Mouse (Mus musculus) limb, embryonic 12.5 days (tissue): Measurements from ENCODE around the gene Ccdc51. TPM values are rescaled to one million over a fixed set of nuclear protein-coding genes. Genes with fewer than 3 reads are reported as not detected.
A peak's percentile ranks its signal among the peaks of the same experiment; 100 is the strongest.

ENCODE experiments used
- ATAC-seq: fragments of 200-750 bp; cut with Nextera tagmentation; 2 replicates; pipeline ENCODE4 v1.8.0; 2017; ENCODE audit warnings: low read depth, moderate TSS enrichment; ENCODE audit not compliant: insufficient number of reproducible peaks, insufficient read depth, low FRiP score, low TSS enrichment
- H3K27ac ChIP-seq: fragments of 300-500 bp; sonication (generic); 2 replicates; pipeline ENCODE4 v1.5.1; 2016; ENCODE audit warnings: mild to moderate bottlenecking, moderate library complexity
- H3K27me3 ChIP-seq: fragments of 300-500 bp; sonication (generic); 2 replicates; pipeline ENCODE4 v1.6.1; 2016; ENCODE audit warnings: mild to moderate bottlenecking, moderate library complexity
- H3K36me3 ChIP-seq: fragments of 300-500 bp; sonication (generic); 2 replicates; pipeline ENCODE4 v1.6.1; 2016; ENCODE audit warnings: mild to moderate bottlenecking, moderate library complexity
- H3K4me1 ChIP-seq: fragments of 300-500 bp; sonication (generic); replicated peaks from 2 replicates; pipeline ENCODE4 v1.6.1; 2016
- H3K4me2 ChIP-seq: fragments of 300-500 bp; sonication (generic); 2 replicates; pipeline ENCODE4 v1.6.1; 2016; ENCODE audit warnings: mild to moderate bottlenecking, moderate library complexity
- H3K4me3 ChIP-seq: fragments of 300-500 bp; sonication (generic); replicated peaks from 2 replicates; pipeline ENCODE4 v1.5.1; 2016; ENCODE audit warnings: mild to moderate bottlenecking
- H3K9ac ChIP-seq: fragments of 300-500 bp; sonication (generic); replicated peaks from 2 replicates; pipeline ENCODE4 v1.6.1; 2016; ENCODE audit warnings: mild to moderate bottlenecking, moderate library complexity
- H3K9me3 ChIP-seq: fragments of 300-500 bp; sonication (generic); 2 replicates; pipeline ENCODE4 v1.6.1; 2016; ENCODE audit warnings: mild to moderate bottlenecking, moderate library complexity
- WGBS: fragments of 180-500 bp; shearing (Covaris S2); methylation state at CpG from one replicate; pipeline ENCODE4 v1.1.7; 2016; 5-methylcytosine and 5-hydroxymethylcytosine counted together
- polyA plus RNA-seq: library from polyadenylated mRNA; unstranded; fragments of >200 nt; fragmentation: Nextera tagmentation; extraction: Ambion mirVana; gene quantifications from 2 replicates; pipeline ENCODE4 v1.2.1, GENCODE M21; 2016

Gene Ccdc51
- polyA plus RNA-seq, 1 experiment from 2014 or later: 12.8 TPM

DNA sequence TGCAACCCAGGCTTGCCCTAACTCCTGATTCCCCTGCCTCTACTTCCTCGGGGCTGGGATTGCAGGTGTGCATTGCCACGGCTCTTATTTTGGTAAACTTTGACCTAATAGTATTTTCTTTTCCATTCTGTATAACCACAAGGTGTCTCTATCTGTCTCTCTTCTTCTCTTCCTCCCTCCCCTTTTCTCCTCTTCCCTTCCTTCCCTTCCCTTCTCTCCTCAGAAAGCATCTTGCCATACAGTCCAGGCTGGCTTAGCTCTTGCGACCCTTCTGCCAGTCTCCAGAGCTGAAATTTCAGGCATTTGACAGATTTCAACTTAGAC, 31.7 kb upstream of the Ccdc51 start:
- Histone ChIP-seq H3K9ac (no peak overlapping the region), H3K36me3 (peaks cover 46% of the 10 kb centered on the region), H3K27ac (no peak overlapping the region), H3K9me3 (no peaks in the 10 kb centered on the region), H3K4me1 (peaks cover 9% of the 10 kb centered on the region), H3K4me3 (no peak overlapping the region), H3K27me3 (no peaks in the 10 kb centered on the region), H3K4me2 (no peak overlapping the region)
- WGBS: 78% methylated on average over 3 of the region's 3 CpGs
- ATAC-seq: no peak

DNA sequence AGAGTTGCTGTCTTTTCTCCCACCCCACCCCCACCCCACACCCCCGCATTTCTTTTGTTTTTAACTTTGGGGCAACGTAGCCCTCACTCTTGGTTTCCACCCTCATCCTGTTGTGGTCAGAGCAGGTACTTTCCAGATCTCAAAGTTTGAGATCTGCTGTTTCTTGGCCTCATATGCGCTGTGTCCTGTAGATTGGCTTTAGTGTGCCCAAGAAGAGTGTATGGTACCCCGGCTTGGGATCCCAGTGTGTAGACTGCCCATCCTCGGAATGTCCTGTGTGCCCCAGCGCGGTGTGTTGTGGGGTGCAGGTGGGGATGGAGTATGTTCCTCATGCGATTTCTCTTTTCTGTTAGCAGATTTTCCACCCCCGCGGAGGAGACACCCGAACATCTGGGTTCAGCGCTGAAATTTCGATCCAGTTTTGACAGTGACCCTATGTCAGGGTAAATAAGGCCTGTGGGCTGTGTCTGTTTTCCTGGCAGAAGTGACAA, 31.2 kb upstream of the Ccdc51 start:
- H3K27ac ChIP-seq: no peak overlapping the region
- no peak for ATAC-seq
- H3K9me3 ChIP-seq: no peaks in the 10 kb centered on the region
- H3K27me3 ChIP-seq: no peaks in the 10 kb centered on the region
- peaks cover 50% of the 10 kb centered on the region for H3K36me3 ChIP-seq
- H3K4me3 ChIP-seq: no peak overlapping the region
- WGBS: 91% methylated on average over 13 of the region's 13 CpGs
- H3K4me1 ChIP-seq: peaks cover 9% of the 10 kb centered on the region
- H3K4me2 ChIP-seq: no peak overlapping the region
- no peak overlapping the region for H3K9ac ChIP-seq

DNA sequence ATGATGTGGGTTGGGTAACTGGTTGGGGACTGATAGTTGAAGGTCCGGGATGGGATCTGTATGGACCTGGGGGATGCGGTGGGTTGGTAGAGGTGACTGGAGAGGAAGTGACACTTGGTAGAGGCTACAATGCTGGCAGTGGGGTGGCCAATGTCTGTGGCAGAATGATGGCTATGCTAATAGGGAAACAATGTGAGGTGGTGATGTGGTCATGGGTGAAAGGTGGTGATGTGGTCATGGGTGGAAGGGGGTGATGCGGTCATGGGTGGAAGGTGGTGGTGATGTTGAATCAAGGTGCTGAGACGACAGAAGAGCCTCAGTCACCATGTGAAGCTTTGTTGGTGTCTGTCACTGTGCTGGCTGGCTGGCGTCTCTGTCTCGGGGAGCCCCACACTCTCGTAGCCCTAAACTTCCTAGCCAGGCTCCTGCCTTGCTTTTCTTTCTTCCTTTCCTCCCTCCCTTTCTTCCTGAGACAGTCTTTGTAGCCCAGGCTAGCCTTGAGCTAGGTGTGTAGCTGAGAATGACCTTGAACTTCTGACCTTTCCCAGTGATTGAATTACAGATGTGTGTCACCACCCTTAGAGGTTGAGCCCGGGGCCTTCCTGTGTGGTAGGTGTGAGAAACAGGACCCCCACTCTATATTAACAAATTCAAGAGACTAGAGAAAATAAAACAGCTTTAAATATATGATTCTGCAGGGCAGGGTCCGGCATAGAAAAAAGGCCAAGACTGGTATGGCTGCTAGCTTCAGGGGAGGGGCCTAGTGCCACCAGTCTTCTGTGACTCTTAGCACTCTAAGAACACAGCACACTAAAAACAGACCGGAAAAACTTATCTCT, 30.4 kb upstream of the Ccdc51 start:
- Histone ChIP-seq H3K4me1 (peaks cover 9% of the 10 kb centered on the region), H3K9me3 (no peaks in the 10 kb centered on the region), H3K9ac (no peak overlapping the region), H3K27ac (no peak overlapping the region), H3K36me3 (peaks cover 58% of the 10 kb centered on the region), H3K4me2 (no peak overlapping the region), H3K4me3 (no peak overlapping the region), H3K27me3 (no peaks in the 10 kb centered on the region)
- ATAC-seq: no peak
- 88% methylated on average over 10 of the region's 10 CpGs for WGBS

DNA sequence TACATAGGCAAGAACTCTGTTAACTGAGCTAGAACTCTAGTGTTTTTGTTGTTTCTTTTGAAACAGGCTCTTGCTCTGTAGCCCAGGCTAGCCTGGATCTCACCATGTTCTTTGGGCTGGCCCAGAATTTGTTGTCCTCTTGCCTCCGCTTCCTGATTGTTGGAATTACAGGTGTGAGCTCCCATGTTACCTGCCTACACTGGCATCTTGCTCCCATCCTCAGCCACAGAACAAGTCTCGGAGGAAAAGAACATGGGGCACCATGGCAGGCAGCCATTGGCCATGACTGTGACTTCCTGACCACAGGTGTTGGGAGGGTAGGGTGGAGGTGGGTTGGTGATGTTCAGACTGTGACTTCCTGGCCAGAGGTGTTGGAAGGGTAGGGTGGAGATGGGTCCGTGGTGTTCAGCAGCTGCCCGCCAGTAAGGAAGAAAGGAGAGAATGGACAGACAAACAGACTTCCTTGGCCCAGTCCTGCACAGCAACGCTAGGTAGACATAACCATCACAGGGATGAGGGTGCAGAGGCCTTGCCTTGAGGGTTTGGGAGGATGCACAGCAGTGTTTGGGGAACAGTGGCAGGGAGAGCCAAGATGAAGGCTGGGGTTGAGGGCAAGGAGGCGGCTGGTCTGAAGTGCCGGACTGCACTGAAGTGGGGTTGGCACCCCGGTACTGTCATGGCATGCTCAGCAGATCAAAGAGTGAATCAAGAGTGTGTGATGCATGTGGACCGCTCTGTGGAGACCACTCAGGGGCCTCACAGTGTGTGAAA, 29.6 kb upstream of the Ccdc51 start:
- no peaks in the 10 kb centered on the region for H3K27me3 ChIP-seq
- no peak for ATAC-seq
- H3K27ac ChIP-seq: no peak overlapping the region
- no peaks in the 10 kb centered on the region for H3K9me3 ChIP-seq
- peaks cover 9% of the 10 kb centered on the region for H3K4me1 ChIP-seq
- no peak overlapping the region for H3K4me2 ChIP-seq
- WGBS: 87% methylated on average over 9 of the region's 9 CpGs
- peaks cover 66% of the 10 kb centered on the region for H3K36me3 ChIP-seq
- no peak overlapping the region for H3K4me3 ChIP-seq
- no peak overlapping the region for H3K9ac ChIP-seq

DNA sequence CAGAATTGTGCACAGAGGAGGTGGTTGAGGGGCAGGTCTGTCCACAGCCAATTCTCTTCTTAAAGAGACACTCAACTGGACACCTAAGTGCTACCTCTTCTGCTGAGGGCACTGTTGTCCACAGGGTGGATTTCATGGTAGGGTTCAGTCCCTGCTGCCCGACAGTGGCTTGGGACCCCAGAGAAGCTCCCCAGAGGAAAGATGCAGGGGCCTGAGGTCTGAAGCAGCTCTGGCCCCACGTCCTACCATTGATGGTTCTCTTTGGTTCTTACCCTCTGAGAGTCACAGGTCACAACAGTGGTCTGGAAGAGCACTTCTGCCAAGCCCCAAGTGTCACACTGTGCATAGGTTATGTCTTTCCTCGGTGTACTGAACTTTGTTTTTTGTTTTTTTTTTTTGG, 28.9 kb upstream of the Ccdc51 start:
- Histone ChIP-seq H3K9me3 (no peaks in the 10 kb centered on the region), H3K4me2 (no peak overlapping the region), H3K36me3 (peaks cover 69% of the 10 kb centered on the region), H3K4me3 (no peak overlapping the region), H3K27ac (no peak overlapping the region), H3K27me3 (no peaks in the 10 kb centered on the region), H3K9ac (no peak overlapping the region), H3K4me1 (peaks cover 9% of the 10 kb centered on the region)
- no peak for ATAC-seq
- WGBS: 75% methylated on average over 3 of the region's 3 CpGs

DNA sequence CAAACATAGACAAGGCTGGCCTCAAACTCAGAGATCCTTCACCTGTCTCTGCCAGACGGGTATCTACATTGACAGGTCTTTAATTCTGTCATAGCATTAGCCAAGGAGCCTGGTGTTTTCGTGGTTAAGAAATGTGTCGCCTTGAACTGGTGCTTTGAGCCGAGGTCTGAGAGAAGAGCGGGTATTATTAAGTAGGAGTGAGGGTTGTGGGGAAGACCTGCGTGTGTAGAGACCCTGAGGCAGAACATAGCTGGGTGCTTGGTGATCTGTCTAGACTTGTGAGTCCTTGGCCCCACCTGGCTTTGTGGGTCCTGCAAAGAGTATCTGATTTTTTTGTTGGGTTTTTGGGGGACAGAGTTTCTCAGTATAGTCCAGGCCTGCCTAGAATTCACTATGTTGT, 28.4 kb upstream of the Ccdc51 start:
- H3K4me2 ChIP-seq: no peak overlapping the region
- no peak overlapping the region for H3K4me3 ChIP-seq
- no peak overlapping the region for H3K9ac ChIP-seq
- WGBS: 73% methylated on average over 6 of the region's 6 CpGs
- no peak overlapping the region for H3K27ac ChIP-seq
- H3K36me3 ChIP-seq: peaks cover 69% of the 10 kb centered on the region
- peaks cover 9% of the 10 kb centered on the region for H3K4me1 ChIP-seq
- ATAC-seq: no peak
- no peaks in the 10 kb centered on the region for H3K27me3 ChIP-seq
- no peaks in the 10 kb centered on the region for H3K9me3 ChIP-seq

DNA sequence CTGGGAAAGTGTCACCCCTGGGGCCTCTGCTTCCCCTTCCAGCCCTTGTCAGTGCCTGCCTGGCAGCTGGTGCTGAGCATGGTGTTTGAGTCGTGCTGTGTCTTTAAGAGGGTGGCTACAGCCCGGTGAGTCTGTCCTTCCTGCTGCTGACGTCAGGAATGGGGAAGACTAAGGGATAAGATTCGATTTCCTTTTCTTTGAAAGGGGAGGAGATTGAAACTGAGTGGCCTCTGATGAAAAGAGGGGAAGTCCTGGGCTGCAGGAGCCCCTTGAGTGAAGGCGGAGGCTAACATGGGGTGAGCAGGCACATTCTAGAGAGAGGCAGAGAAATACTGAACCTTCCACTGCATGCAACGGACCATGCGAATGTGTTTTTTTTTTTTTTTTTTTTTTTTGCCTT, 27.6 kb upstream of the Ccdc51 start:
- Histone ChIP-seq H3K4me1 (peaks cover 17% of the 10 kb centered on the region), H3K9me3 (no peaks in the 10 kb centered on the region), H3K27me3 (no peaks in the 10 kb centered on the region), H3K4me2 (peak overlapping the region; percentile 34), H3K9ac (peak overlapping the region; percentile 45; the same call in 1 of the 2 replicates), H3K4me3 (peak overlapping the region; percentile 12; the same call in 1 of the 2 replicates), H3K36me3 (peaks cover 68% of the 10 kb centered on the region), H3K27ac (peak overlapping the region; percentile 67; the same call in 1 of the 2 replicates)
- WGBS: 13% methylated on average over 7 of the region's 7 CpGs
- no peak for ATAC-seq

DNA sequence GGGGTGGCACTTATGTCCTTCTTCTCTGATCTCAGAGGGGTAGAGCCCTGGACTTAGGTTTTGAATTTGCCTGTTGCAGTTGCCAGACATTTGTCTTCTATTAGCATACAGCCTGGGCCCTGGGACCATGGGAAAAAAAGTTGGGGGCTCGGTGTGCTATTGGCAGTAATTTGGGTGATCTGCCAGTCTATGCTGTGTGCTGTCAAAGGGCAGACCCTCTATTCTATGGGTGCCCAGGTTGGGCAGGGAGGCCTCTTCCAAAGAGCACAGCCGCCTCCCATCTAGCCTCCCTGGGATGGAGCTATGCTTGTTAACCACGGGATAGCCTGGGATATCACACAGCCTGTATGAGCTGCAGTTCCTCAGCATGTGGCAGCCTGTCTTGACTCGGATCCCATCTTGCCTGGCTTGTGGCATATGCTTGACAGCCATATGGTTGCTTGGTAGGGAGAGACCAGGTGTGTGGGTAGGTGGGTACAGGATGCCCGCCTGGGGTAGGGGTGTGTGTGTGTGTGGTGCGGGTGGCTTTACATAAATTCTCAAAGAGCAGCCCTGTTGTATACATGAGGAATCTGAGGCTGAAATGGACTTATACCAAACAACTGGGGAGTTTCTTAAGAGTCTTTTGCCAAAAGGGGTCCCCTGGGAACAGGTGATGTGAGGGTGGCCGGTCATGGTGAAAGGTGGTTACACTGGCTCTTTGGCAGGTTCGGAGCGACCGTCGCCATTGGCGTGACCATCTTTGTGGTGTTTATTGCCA, 26.8 kb upstream of the Ccdc51 start:
- H3K4me3 ChIP-seq: 0 out of 2 replicates have a peak overlapping the region, but pooled peaks have one; percentile 12

DNA sequence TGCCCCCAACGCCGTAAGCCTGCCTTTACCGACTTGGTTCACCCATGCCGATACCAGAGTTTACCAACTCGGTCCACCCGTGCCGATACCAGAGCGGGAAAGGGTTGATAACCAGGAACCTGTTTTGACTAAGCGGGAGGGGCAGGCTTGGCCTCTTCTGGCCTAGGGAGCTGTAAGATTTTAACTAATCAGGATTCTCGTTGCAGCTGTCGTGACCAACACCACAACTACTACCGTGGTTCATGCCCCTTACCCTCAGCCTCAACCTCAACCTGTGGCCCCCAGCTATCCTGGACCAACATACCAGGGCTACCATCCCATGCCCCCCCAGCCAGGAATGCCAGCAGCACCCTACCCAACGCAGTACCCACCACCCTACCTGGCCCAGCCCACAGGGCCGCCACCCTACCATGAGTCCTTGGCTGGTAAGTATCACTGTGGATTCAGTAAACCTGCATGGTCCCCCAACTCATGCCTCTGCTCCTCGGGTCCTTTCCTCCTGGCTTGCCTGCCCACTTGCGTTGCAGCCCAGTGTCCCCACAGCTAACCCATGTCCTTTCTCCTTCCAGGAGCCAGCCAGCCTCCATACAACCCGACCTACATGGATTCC, 26.1 kb upstream of the Ccdc51 start:
- H3K4me1 ChIP-seq: peaks cover 18% of the 10 kb centered on the region
- H3K9me3 ChIP-seq: no peaks in the 10 kb centered on the region
- no peak overlapping the region for H3K27ac ChIP-seq
- no peak for ATAC-seq
- H3K27me3 ChIP-seq: no peaks in the 10 kb centered on the region
- H3K9ac ChIP-seq: no peak overlapping the region
- no peak overlapping the region for H3K4me3 ChIP-seq
- H3K36me3 ChIP-seq: peaks cover 74% of the 10 kb centered on the region
- H3K4me2 ChIP-seq: no peak overlapping the region
- 90% methylated on average over 17 of the region's 17 CpGs for WGBS

More for the DNA sequence above, 26.8 kb upstream of the Ccdc51 start:
- no peak for ATAC-seq
- H3K4me1 ChIP-seq: peaks cover 18% of the 10 kb centered on the region
- H3K9ac ChIP-seq: peak overlapping the region; percentile 45; the same call in 1 of the 2 replicates
- H3K9me3 ChIP-seq: no peaks in the 10 kb centered on the region
- H3K4me2 ChIP-seq: peak overlapping the region; percentile 34
- no peak overlapping the region for H3K27ac ChIP-seq
- no peaks in the 10 kb centered on the region for H3K27me3 ChIP-seq
- H3K36me3 ChIP-seq: peaks cover 72% of the 10 kb centered on the region
- 91% methylated on average over 12 of the region's 12 CpGs for WGBS

DNA sequence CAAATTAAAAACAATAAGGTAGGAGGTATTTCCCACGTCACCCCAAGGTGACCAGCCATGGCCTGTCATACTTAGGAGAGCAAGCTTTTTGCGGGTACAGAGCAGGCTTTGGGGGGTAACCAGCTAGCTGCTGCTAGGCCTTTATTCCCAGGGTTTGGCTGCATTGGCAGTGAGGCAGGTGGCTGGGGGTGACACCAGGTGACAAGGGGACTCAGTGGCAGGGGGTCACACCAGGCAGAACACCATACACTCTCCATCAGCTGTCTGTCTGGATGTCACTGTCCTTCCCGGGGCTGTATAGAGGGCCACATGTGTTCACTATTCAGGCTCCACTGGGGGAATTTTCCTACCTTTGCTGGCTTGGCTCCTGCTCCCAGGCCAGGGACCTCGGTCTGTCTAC, 25.4 kb upstream of the Ccdc51 start:
- H3K9ac ChIP-seq: no peak overlapping the region
- WGBS: 89% methylated on average over 4 of the region's 4 CpGs
- no peak overlapping the region for H3K4me2 ChIP-seq
- no peaks in the 10 kb centered on the region for H3K27me3 ChIP-seq
- H3K4me3 ChIP-seq: no peak overlapping the region
- peaks cover 18% of the 10 kb centered on the region for H3K4me1 ChIP-seq
- H3K9me3 ChIP-seq: no peaks in the 10 kb centered on the region
- no peak overlapping the region for H3K27ac ChIP-seq
- peaks cover 71% of the 10 kb centered on the region for H3K36me3 ChIP-seq
- no peak for ATAC-seq
